Mouse (Mus musculus): ENCODE data around the gene Lrrc23.

DNA sequence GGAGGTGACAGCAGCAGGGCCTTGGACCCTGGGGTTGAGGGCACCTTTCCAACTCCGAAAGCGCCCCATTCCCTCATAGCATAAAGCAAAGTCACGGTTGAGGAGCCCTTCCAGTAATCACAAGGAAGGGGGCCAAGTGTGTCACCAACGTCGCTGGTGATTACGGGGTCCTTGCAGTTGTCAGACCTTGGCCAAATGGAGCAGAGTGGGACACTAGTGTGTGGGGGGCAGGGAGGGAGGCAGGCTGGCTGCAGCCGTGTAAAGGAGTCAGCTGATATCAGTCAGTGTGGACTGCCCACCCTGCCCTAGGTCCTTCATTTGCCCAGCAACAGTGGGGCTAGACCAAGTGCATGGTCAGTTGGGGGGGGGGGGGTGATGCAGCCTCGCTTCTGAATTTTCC lies 34.9 kb upstream of the Lrrc23 start:
- TF ChIP-seq EP300 (IDR thresholded peaks at IDR 0.05; ENCODE audit: low read depth) (no peak), CTCF (IDR thresholded peaks at IDR 0.05; ENCODE audit: low read depth) (no peak)

All from liver, embryonic 14.5 days (tissue).